Mouse (Mus musculus) retina, postnatal 7 days (tissue): ENCODE results near the gene Sec24a.
"Not testable (repeated sequence)": the region's sequence is repeated elsewhere in the genome, so short reads cannot be mapped to it uniquely, and the experiment has no call there.

Source experiments
- DNase-seq: peaks from one replicate; pipeline ENCODE4 v3.0.0-alpha.2; 2012; ENCODE audit warnings: low read depth, low spot score

Sec24a gene

GRCm38 (mm10) chr11:51759941-51760657, 3.3 kb downstream of the Sec24a start:
- no peak for DNase-seq

- no peak for DNase-seq
These were observed 4.2 kb downstream of the Sec24a start for GRCm38 (mm10) chr11:51759251-51759650.

DNA sequence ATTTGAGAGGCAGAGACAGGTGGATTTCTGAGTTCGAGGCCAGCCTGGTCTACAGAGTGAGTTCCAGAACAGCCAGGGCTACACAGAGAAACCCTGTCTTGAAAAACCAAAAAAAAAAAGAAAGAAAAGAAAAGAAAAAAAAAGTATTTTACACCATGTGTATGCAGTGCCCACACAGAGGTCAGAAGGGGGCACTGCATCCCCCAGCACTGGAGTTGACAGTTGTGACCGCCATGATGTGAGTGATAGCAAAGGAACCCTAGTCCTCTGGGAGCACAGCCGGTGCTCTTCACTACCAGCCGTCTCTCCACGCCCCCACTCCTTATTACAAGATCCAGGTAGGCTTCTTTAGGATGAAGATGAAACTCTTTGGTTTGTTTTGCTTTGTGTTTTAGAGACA, 5.2 kb downstream of the Sec24a start:
- DNase-seq = not testable (repeated sequence)

- no peak for DNase-seq
These were observed 5.8 kb downstream of the Sec24a start for GRCm38 (mm10) chr11:51757625-51758024.

- no peak for DNase-seq
These were observed 6.4 kb downstream of the Sec24a start for GRCm38 (mm10) chr11:51757023-51757422.

GRCm38 (mm10) chr11:51756352-51756771, 7.1 kb downstream of the Sec24a start:
- peak; percentile 84 for DNase-seq

DNA sequence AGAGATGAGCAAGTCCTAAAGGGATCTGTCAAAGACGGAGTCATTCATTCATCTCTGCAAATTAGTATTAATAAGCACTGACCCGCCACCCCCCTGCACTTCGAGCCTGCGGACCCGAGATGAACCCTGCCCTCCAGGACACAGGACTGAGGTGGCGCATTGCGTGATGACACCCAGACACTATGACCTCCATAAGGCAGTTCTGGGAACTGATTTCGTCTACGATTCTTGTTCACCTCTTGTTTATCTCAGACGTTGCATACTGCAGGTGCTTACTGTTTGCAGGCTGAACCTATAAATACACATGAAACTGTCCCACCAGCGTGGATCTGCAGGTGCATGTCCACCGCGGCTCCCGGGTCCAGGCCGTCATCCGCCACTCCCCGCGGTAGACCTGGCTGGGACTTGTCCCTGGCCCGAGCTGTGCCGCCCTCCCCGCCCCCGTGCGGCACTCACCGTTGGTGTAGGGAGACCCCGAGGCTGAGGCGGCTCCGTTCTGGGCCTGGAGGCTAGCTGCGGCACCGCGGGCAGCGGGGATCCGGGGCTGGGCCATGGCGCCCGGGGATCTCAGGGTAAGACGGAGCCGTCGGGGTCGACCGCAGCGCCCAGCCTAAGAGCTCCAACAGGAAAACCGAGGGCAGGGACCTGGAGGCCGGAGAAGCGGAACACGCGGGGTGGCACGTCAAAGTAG, 7.7 kb downstream of the Sec24a start:
- DNase-seq = no peak

DNA sequence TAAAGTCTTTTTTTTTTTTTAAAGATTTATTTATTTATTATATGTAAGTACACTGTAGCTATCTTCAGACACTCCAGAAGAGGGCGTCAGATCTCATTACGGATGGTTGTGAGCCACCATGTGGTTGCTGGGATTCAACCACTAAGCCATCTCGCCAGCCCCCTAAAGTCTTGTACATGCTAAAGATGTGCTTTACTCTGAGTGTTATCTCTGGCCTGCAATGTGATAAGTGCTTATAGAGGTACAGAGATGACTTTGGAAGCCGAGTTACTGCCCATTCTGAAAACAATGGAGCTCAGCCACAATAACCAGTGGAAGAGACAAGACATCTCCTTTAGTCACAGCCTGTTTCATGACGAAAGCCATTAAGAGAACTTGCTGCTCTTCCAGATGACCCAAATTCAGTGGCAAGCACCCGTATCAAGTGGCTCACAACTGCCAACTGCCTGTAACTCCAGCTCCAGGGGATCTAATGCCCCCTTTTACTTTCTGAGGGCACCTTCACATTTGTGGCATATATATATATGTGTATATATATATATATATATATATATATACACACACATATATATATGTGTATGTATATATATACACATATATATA, 11.7 kb downstream of the Sec24a start:
- DNase-seq = not testable (repeated sequence)

DNA sequence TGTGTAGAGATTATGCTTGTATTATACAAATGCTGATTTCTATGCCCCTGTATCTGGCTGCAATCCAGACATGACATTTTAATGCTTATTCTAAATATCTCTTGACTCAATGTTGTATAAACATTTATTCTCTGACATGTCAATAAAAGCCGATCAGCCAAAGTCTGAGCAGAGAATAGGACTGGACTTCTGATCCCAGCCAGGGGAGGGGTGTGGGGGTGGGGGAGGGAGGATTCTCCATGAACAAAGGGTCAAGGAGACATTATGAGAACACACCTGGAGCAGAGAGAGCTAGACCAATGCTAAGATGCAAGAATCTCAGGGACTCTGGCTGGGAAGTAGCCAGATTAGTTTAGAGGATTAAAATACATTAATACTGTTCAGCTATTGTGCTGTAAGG, 17.3 kb downstream of the Sec24a start:
- DNase-seq = no peak

DNA sequence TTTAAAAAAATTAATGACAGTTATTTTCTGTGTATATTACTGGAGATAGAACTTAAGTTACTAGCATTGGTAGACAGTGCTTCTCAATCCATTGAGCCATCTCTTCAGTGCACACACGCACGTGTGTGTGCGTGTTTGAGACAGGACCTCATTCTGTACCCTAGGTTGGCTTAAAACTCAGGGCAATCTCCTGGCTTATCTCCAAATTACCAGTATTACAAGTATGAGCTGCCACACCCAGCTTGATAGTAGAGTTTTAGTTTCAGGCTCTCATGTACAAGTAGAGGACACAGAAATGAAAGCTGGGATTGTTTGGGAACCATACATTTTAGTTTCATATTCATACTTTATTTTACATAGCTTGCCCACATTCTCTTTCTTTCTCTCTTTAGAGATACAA, 22.7 kb downstream of the Sec24a start:
- DNase-seq = no peak

- no peak for DNase-seq
These were observed 24.6 kb downstream of the Sec24a start for GRCm38 (mm10) chr11:51738651-51739403.

DNA sequence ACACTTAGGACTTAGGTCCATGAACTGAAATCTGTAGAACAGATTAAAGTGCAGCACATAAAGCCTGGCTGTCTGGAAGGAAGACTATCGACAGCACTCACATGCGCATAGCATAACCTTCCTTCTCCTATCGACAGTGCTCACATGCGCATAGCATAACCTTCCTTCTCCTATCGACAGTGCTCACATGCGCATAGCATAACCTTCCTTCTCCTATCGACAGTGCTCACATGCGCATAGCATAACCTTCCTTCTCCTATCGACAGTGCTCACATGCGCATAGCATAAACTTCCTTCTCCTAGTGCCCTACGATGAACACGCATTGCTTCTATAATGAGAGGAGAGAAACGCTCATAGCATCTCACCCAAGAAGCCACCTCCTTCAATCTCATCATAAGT, 29.2 kb downstream of the Sec24a start:
- not testable (repeated sequence) for DNase-seq

- DNase-seq = no peak
These were observed 30.6 kb downstream of the Sec24a start for GRCm38 (mm10) chr11:51732883-51733282.

DNA sequence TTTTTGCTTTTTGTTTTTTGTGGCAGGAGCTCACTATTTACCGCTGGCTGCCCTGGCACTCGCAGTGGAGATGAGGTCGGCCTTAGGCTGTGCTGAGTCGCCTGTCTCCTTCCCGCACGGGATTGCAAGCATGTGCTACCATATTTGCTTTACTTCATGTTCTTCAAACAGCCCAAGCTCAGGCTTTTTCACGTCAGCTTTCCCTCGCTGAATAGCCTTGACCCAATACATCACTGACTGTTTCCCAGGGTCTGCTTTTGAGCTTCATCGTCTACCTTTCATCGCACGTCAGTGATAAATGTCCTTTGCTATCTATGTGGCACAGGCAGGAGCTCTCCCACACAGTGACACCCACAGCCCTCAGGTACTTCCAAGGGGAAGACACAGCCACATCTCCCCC, 42.4 kb downstream of the Sec24a start:
- no peak for DNase-seq

DNA sequence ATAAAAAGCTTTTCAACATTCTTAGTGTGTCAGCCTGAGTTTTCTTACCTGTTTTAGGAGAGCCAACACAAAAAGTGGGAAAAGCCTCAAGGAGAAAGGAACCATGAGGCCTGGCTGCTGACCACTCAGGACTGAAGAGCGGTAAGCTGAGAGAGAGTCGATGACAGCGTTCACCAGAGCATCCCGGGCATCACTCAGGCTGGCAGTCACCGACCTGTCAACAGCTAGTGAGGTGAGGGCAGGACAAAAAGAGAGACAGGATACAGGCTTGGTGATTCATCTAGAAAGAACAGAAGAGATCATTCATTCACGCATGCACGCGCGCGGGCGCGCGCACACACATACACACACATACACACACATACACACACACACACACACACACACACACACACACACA, 56.4 kb downstream of the Sec24a start:
- DNase-seq = no peak

DNA sequence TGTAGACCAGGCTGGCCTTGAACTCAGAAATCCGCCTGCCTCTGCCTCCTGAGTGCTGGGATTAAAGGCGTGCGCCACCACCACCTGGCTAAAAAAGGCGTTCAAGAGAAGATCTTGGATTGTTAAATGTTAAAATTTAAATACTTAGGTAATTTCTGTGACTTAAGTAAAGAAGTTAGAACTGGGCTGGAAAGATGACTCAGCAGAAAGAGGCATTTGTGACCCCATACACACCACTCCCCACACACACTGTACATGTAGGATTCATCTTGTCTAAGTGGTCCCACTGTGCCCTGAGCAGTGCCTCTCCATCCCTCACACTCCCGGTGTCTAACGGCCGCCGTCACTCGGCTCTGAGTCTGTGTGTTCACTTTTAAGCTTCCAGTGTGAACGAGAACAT, 57.0 kb downstream of the Sec24a start:
- DNase-seq = no peak

DNA sequence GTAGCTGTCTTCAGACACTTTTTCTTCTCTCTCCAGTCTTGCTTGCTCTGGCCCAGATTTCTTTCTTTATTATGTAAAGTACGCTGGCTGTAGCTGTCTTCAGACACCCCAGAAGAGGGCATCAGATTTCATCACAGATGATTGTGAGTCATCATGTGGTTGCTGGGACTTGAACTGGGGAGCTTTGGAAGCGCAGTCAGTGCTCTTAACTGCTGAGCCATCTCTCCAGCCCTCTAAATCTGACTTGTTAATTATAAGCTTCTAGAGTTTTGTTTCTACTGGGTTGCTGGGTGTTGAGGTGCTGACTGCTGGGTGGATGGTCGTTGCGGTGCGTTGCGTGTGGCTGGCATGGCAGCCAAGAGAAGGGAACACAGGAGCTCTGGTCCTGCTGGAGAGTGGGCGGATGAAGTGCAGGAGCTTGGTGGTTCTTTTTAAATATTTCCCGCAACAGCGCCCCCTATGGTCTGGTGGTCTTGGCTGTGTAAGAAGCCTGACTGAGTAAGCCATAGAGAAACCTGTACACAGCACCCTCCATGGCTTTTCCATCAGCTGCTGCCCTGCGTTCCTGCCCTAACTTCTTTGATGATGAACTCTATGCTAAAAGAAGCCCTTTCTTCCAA, 59.9 kb downstream of the Sec24a start:
- peak; percentile 13 for DNase-seq

DNA sequence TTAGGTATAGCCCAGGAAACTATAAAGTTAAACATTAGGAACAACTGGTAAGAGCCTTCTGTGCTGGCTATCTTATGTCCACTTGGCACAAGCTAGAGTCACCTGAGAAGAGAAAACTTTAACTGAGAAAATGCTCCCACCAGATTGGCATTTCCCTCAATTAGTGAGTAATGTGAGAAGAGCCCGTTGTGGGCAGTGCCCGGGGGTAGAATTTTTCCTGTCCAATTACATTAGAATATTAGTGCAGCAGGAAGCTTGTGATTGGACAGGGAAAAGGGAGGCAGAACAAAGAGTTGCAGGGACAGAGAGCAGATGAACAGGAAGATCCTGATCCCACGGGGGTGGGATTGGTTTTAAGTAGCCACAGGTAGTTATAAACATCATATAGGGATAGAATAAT, 60.6 kb downstream of the Sec24a start:
- DNase-seq = no peak

- DNase-seq = no peak
These were observed 68.5 kb downstream of the Sec24a start for GRCm38 (mm10) chr11:51694984-51695383.

DNA sequence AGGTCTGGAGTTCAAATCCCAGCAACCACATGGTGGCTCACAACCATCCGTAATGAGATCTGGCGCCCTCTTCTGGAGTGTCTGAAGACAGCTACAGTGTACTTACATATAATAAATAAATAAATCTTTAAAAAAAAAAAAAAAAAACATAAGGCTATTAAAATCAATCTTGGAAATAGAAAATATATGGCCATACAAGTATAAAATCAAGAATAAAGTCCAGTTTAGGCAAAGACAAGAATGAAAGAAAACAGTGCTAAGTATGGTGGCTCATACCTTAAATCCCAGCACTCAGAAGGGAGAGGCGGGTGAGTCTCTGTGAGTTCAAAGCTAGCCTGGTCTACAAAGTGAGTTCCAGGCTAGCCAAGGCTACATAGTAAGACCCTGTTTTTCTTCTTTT, 72.8 kb downstream of the Sec24a start:
- DNase-seq = not testable (repeated sequence)

- DNase-seq = no peak
These were observed 74.1 kb downstream of the Sec24a start for GRCm38 (mm10) chr11:51689343-51689742.
